Mouse (Mus musculus) thymus, postnatal 14 days (tissue): Measurements from ENCODE around the gene Gm15085.
"Not testable (repeated sequence)": the region's sequence is repeated elsewhere in the genome, so short reads cannot be mapped to it uniquely, and the experiment has no call there.

Experiments used
- DNase-seq: peaks from one replicate; pipeline ENCODE4 v3.0.0; 2021

Gene Gm15085

GRCm38 (mm10) chrX:149447317-149447716 is at the start of gene Gm15085:
TSS of gene Gm15085 (plus strand) at chrX:149447617.
- DNase-seq, result not testable (repeated sequence)
